Mouse (Mus musculus) liver, embryonic 14.5 days (tissue): ENCODE data around the gene Baiap3.

Source experiments
- CTCF ChIP-seq: IDR thresholded peaks from 2 replicates; pipeline ENCODE4 v1.5.1; 2016; ENCODE audit warnings: antibody characterized with exemption, low read depth, control low read depth
- EP300 ChIP-seq: IDR thresholded peaks from 2 replicates; pipeline ENCODE4 v1.6.1; 2016; ENCODE audit warnings: antibody characterized with exemption, low read depth

DNA sequence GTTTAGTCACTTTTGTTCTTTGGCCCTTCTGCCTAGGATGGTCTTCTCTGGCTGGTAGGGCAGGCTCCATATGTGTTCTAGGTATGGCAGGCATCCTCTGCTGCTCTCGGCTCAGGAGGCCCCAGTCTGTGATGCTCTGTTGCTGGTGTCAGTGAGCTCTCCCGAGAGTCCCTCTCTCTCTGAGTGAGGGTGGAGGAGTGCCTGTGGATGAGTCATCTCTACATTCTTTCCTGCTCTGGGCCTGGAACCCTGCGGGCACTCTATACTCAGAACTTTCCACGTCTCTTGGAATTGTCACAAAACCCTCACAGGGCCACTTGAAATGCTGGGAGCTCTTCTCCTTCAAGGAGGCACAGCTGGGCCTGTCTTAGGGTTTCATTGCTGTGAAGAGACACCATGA, 44.5 kb downstream of the Baiap3 start:
- TF ChIP-seq CTCF (no peak), EP300 (no peak)
